Mouse (Mus musculus): Measurements from ENCODE around the gene Ier2. TPM values are rescaled to one million over a fixed set of nuclear protein-coding genes. Genes with fewer than 3 reads are reported as not detected.

The Ier2 gene
- 73.1 and 83.4 TPM in 2 replicates for polyA plus RNA-seq (2014; fragmentation: Nextera tagmentation; extraction: Ambion mirVana)

DNA sequence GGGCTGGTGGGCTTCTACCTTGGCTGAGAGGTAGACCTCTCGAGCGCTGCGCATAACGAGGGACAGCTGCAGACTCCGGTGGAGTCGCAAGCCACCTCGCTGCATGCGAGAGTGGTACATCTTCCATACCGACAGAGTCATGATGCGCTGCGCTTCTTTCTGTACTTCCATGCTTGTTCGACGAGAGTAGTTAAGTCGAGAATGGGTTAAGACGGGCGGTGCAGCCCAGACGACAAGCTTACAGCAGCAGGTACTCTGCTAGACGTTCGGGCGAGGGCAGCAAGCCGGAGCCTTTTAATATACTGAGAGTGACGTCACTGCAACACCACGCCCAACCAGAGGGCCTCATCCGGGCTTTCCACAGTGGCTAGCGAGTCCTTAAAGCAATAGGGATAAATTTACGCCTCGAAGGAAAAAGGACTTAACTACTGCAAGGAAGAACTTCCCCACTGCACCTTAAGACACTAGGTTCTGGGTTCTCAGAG lies at the start of gene Ier2:
TSS of gene Ier2 (minus strand) at position 272 of the 485 bp plus-strand sequence.
- peak; percentile 82 for ATAC-seq (ENCODE audit: insufficient number of reproducible peaks, insufficient read depth, low FRiP score, low read depth)

DNA sequence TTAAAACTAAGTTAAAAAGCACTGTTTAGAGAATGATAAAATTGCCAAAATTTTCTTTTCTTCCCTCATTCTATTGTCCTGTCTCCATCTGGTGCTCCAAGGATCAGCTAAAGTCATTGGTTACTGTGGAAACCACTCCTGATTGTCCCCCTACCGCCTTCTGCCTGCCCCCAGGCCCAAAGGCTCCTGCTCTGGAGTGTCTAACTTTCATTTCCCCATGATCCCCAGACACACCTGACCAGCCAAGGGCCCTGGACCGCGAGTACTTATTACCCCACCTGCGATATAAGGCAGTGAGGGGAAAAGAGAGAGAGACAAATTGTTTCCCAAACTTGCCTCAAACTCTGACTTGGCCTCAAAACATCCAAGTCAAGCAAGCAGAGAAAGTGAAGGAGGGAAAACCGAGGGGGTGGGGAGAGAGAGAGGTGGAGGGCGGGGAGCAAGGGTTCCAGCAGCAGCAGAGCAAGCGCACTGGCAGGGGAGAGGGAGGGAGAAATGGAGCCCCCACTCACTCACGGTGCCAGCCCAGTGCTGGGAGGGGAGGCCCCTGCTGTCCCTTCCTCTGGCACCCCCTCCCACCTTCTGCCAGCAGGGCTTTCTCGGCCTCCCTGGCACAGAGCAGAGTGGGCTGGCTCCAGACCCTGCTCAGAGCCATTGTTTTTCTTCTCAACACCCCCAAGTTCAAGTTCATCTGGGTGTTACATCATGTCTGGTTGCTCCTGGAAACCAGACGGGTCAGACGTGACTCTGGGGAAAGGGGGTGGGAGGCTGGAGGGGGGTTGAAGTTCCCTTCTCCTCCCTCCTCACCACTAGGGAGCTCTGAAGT lies 49.5 kb upstream of the Ier2 start:
- Histone ChIP-seq H3K4me1 (ENCODE audit: control insufficient read depth, insufficient read depth, low read length) (peaks cover 46% of the 10 kb centered on the region), H3K9me3 (ENCODE audit: control insufficient read depth, low read depth, low read length) (no peaks in the 10 kb centered on the region), H3K9ac (replicated peaks; ENCODE audit: low read depth, low read length) (peak overlapping the region; percentile 25; the same call in 1 of the 2 replicates), H3K4me3 (ENCODE audit: low read depth, low read length) (no peak overlapping the region), H3K4me2 (replicated peaks; ENCODE audit: low read depth, low read length) (peak overlapping the region; percentile 33; the same call in 1 of the 2 replicates), H3K36me3 (ENCODE audit: control insufficient read depth, insufficient read depth, low read length) (peaks cover 19% of the 10 kb centered on the region), H3K27me3 (ENCODE audit: control insufficient read depth, insufficient read depth, low read length) (peaks cover 13% of the 10 kb centered on the region), H3K27ac (ENCODE audit: low read length) (peak overlapping the region; percentile 83)
- 10% methylated on average over 11 of the region's 11 CpGs for WGBS
- peak; percentile 69 for ATAC-seq (ENCODE audit: insufficient number of reproducible peaks, insufficient read depth, low FRiP score, low read depth)

More for the DNA sequence above, at the start of gene Ier2:
- H3K9ac ChIP-seq (replicated peaks; ENCODE audit: low read depth, low read length): peak within 1 kb of the TSS; percentile 92
- peaks cover 29% of the 10 kb centered on the region for H3K4me1 ChIP-seq (ENCODE audit: control insufficient read depth, insufficient read depth, low read length)
- peak within 1 kb of the TSS; percentile 66 for H3K4me2 ChIP-seq (replicated peaks; ENCODE audit: low read depth, low read length)
- H3K4me3 ChIP-seq (ENCODE audit: low read depth, low read length): peak within 1 kb of the TSS; percentile 98
- no peaks in the 10 kb centered on the region for H3K36me3 ChIP-seq (ENCODE audit: control insufficient read depth, insufficient read depth, low read length)
- WGBS: under 1% methylated on average over 27 of the region's 27 CpGs
- H3K27me3 ChIP-seq (ENCODE audit: control insufficient read depth, insufficient read depth, low read length): no peaks in the 10 kb centered on the region
- peak within 1 kb of the TSS; percentile 97 for H3K27ac ChIP-seq (ENCODE audit: low read length)
- H3K9me3 ChIP-seq (ENCODE audit: control insufficient read depth, low read depth, low read length): no peaks in the 10 kb centered on the region

GRCm38 (mm10) chr8:84711312-84711711 lies 48.7 kb upstream of the Ier2 start:
- no peak overlapping the region for H3K9ac ChIP-seq (replicated peaks; ENCODE audit: low read depth, low read length)
- WGBS: 64% methylated on average over 3 of the region's 3 CpGs
- no peak overlapping the region for H3K4me2 ChIP-seq (replicated peaks; ENCODE audit: low read depth, low read length)

DNA sequence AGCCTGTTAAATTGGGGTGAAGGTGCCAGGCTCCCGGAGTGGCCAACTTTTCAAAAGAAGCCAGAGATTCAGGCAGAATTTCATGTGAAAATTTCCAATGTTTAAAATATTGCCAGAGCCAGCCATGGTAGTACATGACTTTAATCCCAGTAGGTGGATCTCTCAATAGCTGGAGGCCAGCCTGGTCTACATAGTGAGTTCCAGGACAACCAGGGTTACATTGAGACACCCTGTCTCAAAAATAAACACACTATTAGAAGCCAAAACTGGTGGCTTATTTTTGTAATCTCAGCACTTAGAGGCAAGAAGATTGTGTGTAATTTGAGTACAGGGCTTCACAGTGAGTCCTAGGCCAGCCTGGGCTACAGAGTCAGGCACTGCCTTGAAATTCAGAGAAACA lies 47.3 kb upstream of the Ier2 start:
- no peak overlapping the region for H3K9ac ChIP-seq (replicated peaks; ENCODE audit: low read depth, low read length)
- peaks cover 12% of the 10 kb centered on the region; the same call in 1 of the 2 replicates for H3K36me3 ChIP-seq (ENCODE audit: control insufficient read depth, insufficient read depth, low read length)
- no peak overlapping the region for H3K4me2 ChIP-seq (replicated peaks; ENCODE audit: low read depth, low read length)
- ATAC-seq (ENCODE audit: insufficient number of reproducible peaks, insufficient read depth, low FRiP score, low read depth): no peak
- 92% methylated on average over 1 of the region's 1 CpGs for WGBS
- no peak overlapping the region for H3K4me3 ChIP-seq (ENCODE audit: low read depth, low read length)
- H3K4me1 ChIP-seq (ENCODE audit: control insufficient read depth, insufficient read depth, low read length): peaks cover 53% of the 10 kb centered on the region
- no peaks in the 10 kb centered on the region for H3K9me3 ChIP-seq (ENCODE audit: control insufficient read depth, low read depth, low read length)
- peaks cover 19% of the 10 kb centered on the region; the same call in 1 of the 2 replicates for H3K27me3 ChIP-seq (ENCODE audit: control insufficient read depth, insufficient read depth, low read length)
- H3K27ac ChIP-seq (ENCODE audit: low read length): no peak overlapping the region

More at GRCm38 (mm10) chr8:84711312-84711711, 48.7 kb upstream of the Ier2 start:
- Histone ChIP-seq H3K9me3 (ENCODE audit: control insufficient read depth, low read depth, low read length) (no peaks in the 10 kb centered on the region), H3K27ac (ENCODE audit: low read length) (peak overlapping the region; percentile 83; the same call in 1 of the 2 replicates), H3K27me3 (ENCODE audit: control insufficient read depth, insufficient read depth, low read length) (peaks cover 11% of the 10 kb centered on the region; the same call in 1 of the 2 replicates), H3K4me1 (ENCODE audit: control insufficient read depth, insufficient read depth, low read length) (peaks cover 47% of the 10 kb centered on the region), H3K36me3 (ENCODE audit: control insufficient read depth, insufficient read depth, low read length) (peaks cover 12% of the 10 kb centered on the region; the same call in 1 of the 2 replicates), H3K4me3 (ENCODE audit: low read depth, low read length) (no peak overlapping the region)
- ATAC-seq (ENCODE audit: insufficient number of reproducible peaks, insufficient read depth, low FRiP score, low read depth): no peak

GRCm38 (mm10) chr8:84708774-84709475 lies 46.3 kb upstream of the Ier2 start:
- peaks cover 28% of the 10 kb centered on the region; the same call in 1 of the 2 replicates for H3K27me3 ChIP-seq (ENCODE audit: control insufficient read depth, insufficient read depth, low read length)
- WGBS: 23% methylated on average over 12 of the region's 12 CpGs

GRCm38 (mm10) chr8:84708071-84708541 lies 45.5 kb upstream of the Ier2 start:
- H3K4me3 ChIP-seq (ENCODE audit: low read depth, low read length): 0 out of 2 replicates have a peak overlapping the region, but pooled peaks have one; percentile 0
- no peak overlapping the region for H3K9ac ChIP-seq (replicated peaks; ENCODE audit: low read depth, low read length)
- WGBS: 26% methylated on average over 15 of the region's 15 CpGs
- peaks cover 9% of the 10 kb centered on the region; the same call in 1 of the 2 replicates for H3K36me3 ChIP-seq (ENCODE audit: control insufficient read depth, insufficient read depth, low read length)
- H3K27ac ChIP-seq (ENCODE audit: low read length): peak overlapping the region; percentile 66
- peak overlapping the region; percentile 15 for H3K4me2 ChIP-seq (replicated peaks; ENCODE audit: low read depth, low read length)
- no peak for ATAC-seq (ENCODE audit: insufficient number of reproducible peaks, insufficient read depth, low FRiP score, low read depth)
- no peaks in the 10 kb centered on the region for H3K9me3 ChIP-seq (ENCODE audit: control insufficient read depth, low read depth, low read length)
- H3K27me3 ChIP-seq (ENCODE audit: control insufficient read depth, insufficient read depth, low read length): peaks cover 35% of the 10 kb centered on the region; the same call in 1 of the 2 replicates
- peaks cover 48% of the 10 kb centered on the region for H3K4me1 ChIP-seq (ENCODE audit: control insufficient read depth, insufficient read depth, low read length)

More at GRCm38 (mm10) chr8:84708774-84709475, 46.3 kb upstream of the Ier2 start:
- Histone ChIP-seq H3K9me3 (ENCODE audit: control insufficient read depth, low read depth, low read length) (no peaks in the 10 kb centered on the region), H3K4me1 (ENCODE audit: control insufficient read depth, insufficient read depth, low read length) (peaks cover 55% of the 10 kb centered on the region), H3K4me3 (ENCODE audit: low read depth, low read length) (no peak overlapping the region), H3K4me2 (replicated peaks; ENCODE audit: low read depth, low read length) (no peak overlapping the region), H3K9ac (replicated peaks; ENCODE audit: low read depth, low read length) (no peak overlapping the region), H3K36me3 (ENCODE audit: control insufficient read depth, insufficient read depth, low read length) (peaks cover 12% of the 10 kb centered on the region; the same call in 1 of the 2 replicates), H3K27ac (ENCODE audit: low read length) (no peak overlapping the region)
- ATAC-seq (ENCODE audit: insufficient number of reproducible peaks, insufficient read depth, low FRiP score, low read depth): peak; percentile 40

- Histone ChIP-seq H3K9ac (replicated peaks; ENCODE audit: low read depth, low read length) (no peak overlapping the region; the same call in 1 of the 2 replicates), H3K27me3 (ENCODE audit: control insufficient read depth, insufficient read depth, low read length) (peaks cover 41% of the 10 kb centered on the region; the same call in 1 of the 2 replicates), H3K4me2 (replicated peaks; ENCODE audit: low read depth, low read length) (peak overlapping the region; percentile 15), H3K27ac (ENCODE audit: low read length) (peak overlapping the region; percentile 66), H3K4me1 (ENCODE audit: control insufficient read depth, insufficient read depth, low read length) (peaks cover 42% of the 10 kb centered on the region), H3K9me3 (ENCODE audit: control insufficient read depth, low read depth, low read length) (no peaks in the 10 kb centered on the region), H3K36me3 (ENCODE audit: control insufficient read depth, insufficient read depth, low read length) (peaks cover 9% of the 10 kb centered on the region; the same call in 1 of the 2 replicates), H3K4me3 (ENCODE audit: low read depth, low read length) (peak overlapping the region; percentile 20)
- WGBS: 23% methylated on average over 22 of the region's 22 CpGs
- peak; percentile 64 for ATAC-seq (ENCODE audit: insufficient number of reproducible peaks, insufficient read depth, low FRiP score, low read depth)
These were observed 44.7 kb upstream of the Ier2 start for GRCm38 (mm10) chr8:84707267-84707883.
